Mouse (Mus musculus) adrenal gland, adult 8-10 months (tissue): ENCODE results near the gene Cdkl4. TPM values are rescaled to one million over a fixed set of nuclear protein-coding genes. Genes with fewer than 3 reads are reported as not detected.
A peak's percentile ranks its signal among the peaks of the same experiment; 100 is the strongest.

Experiments
- DNase-seq: peaks from one replicate; pipeline ENCODE4 v3.0.0; 2022
- total RNA-seq, 4 experiments: library from RNA; stranded (reverse); gene quantifications; 2 replicates each; pipeline ENCODE4 v1.2.4; 2022

Cdkl4 gene
- total RNA-seq, 4 experiments from 2014 or later = 0.19 to 0.40 (median 0.21) TPM; not detected in 1

GRCm38 (mm10) chr17:80515956-80516355 is 61.7 kb downstream of the Cdkl4 start:
- DNase-seq = no peak

- DNase-seq = no peak
Observed at GRCm38 (mm10) chr17:80515513-80515912, 62.1 kb downstream of the Cdkl4 start.

- no peak for DNase-seq
Observed at GRCm38 (mm10) chr17:80513766-80514165, 63.8 kb downstream of the Cdkl4 start.

- no peak for DNase-seq
Observed at GRCm38 (mm10) chr17:80510459-80510855, 67.2 kb downstream of the Cdkl4 start.

- DNase-seq = no peak
Observed at GRCm38 (mm10) chr17:80509494-80510458, 67.8 kb downstream of the Cdkl4 start.

GRCm38 (mm10) chr17:80505766-80506165 is 71.8 kb downstream of the Cdkl4 start:
- no peak for DNase-seq

GRCm38 (mm10) chr17:80505342-80505741 is 72.3 kb downstream of the Cdkl4 start:
- no peak for DNase-seq

- DNase-seq = no peak
Observed at GRCm38 (mm10) chr17:80501805-80502172, 75.8 kb downstream of the Cdkl4 start.

- no peak for DNase-seq
Observed at GRCm38 (mm10) chr17:80501037-80501804, 76.4 kb downstream of the Cdkl4 start.

- no peak for DNase-seq
Observed at GRCm38 (mm10) chr17:80500025-80500424, 77.6 kb downstream of the Cdkl4 start.

- DNase-seq = no peak
Observed at GRCm38 (mm10) chr17:80498600-80499268, 78.9 kb downstream of the Cdkl4 start.

- no peak for DNase-seq
Observed at GRCm38 (mm10) chr17:80497183-80497601, 80.4 kb downstream of the Cdkl4 start.

GRCm38 (mm10) chr17:80496607-80497170 is 80.9 kb downstream of the Cdkl4 start:
- no peak for DNase-seq

- DNase-seq = no peak
Observed at GRCm38 (mm10) chr17:80496185-80496584, 81.4 kb downstream of the Cdkl4 start.

- DNase-seq = no peak
Observed at GRCm38 (mm10) chr17:80493891-80494290, 83.7 kb downstream of the Cdkl4 start.

- no peak for DNase-seq
Observed at GRCm38 (mm10) chr17:80492811-80493210, 84.8 kb downstream of the Cdkl4 start.

GRCm38 (mm10) chr17:80492274-80492673 is 85.3 kb downstream of the Cdkl4 start:
- DNase-seq = peak; percentile 50

GRCm38 (mm10) chr17:80490166-80490565 is 87.4 kb downstream of the Cdkl4 start:
- DNase-seq = no peak

GRCm38 (mm10) chr17:80488918-80489317 is 88.7 kb downstream of the Cdkl4 start:
- DNase-seq = no peak

- no peak for DNase-seq
Observed at GRCm38 (mm10) chr17:80485160-80485559, 92.5 kb downstream of the Cdkl4 start.

- DNase-seq = no peak
Observed at GRCm38 (mm10) chr17:80480855-80481224, 96.8 kb downstream of the Cdkl4 start.
